Mouse (Mus musculus) neural tube, embryonic 11.5 days (tissue): ENCODE data around the gene Piwil4. TPM values are rescaled to one million over a fixed set of nuclear protein-coding genes. Genes with fewer than 3 reads are reported as not detected.

ENCODE experiments used
- ATAC-seq: fragments of 200-750 bp; cut with Nextera tagmentation; 2 replicates; pipeline ENCODE4 v1.8.0; 2017; ENCODE audit warnings: moderate number of reproducible peaks, mild to moderate bottlenecking, moderate TSS enrichment, moderate library complexity; ENCODE audit not compliant: insufficient read depth, low FRiP score, low TSS enrichment
- DNase-seq: peaks from one replicate; pipeline ENCODE4 v3.0.0-alpha.2; 2015; ENCODE audit warnings: low spot score
- H3K27ac ChIP-seq: fragments of 300-500 bp; sonication (generic); 2 replicates; pipeline ENCODE4 v1.5.1; 2014; ENCODE audit warnings: low read depth, mild to moderate bottlenecking, low read length
- H3K27me3 ChIP-seq: fragments of 300-500 bp; sonication (generic); 2 replicates; pipeline ENCODE4 v1.6.1; 2014; ENCODE audit warnings: mild to moderate bottlenecking, low read length, mixed read lengths; ENCODE audit not compliant: control insufficient read depth, insufficient read depth
- H3K36me3 ChIP-seq: fragments of 300-500 bp; sonication (generic); 2 replicates; pipeline ENCODE4 v1.6.1; 2014; ENCODE audit warnings: mild to moderate bottlenecking, low read length, moderate library complexity, mixed read lengths; ENCODE audit not compliant: control insufficient read depth, insufficient read depth
- H3K4me1 ChIP-seq: fragments of 300-500 bp; sonication (generic); 2 replicates; pipeline ENCODE4 v1.6.1; 2014; ENCODE audit warnings: low read length, mixed read lengths; ENCODE audit not compliant: control insufficient read depth, insufficient read depth
- H3K4me2 ChIP-seq: fragments of 300-500 bp; sonication (generic); 2 replicates; pipeline ENCODE4 v1.6.1; 2014; ENCODE audit warnings: low read depth, mild to moderate bottlenecking, moderate library complexity
- H3K4me3 ChIP-seq: fragments of 300-500 bp; sonication (generic); 2 replicates; pipeline ENCODE4 v1.5.1; 2014; ENCODE audit warnings: low read depth, low read length
- H3K9ac ChIP-seq: fragments of 300-500 bp; sonication (generic); 2 replicates; pipeline ENCODE4 v1.6.1; 2014; ENCODE audit warnings: mild to moderate bottlenecking, low read length
- H3K9me3 ChIP-seq: fragments of 300-500 bp; sonication (generic); 2 replicates; pipeline ENCODE4 v1.6.1; 2016; ENCODE audit warnings: low read length; ENCODE audit not compliant: control insufficient read depth
- WGBS: fragments of 180-500 bp; shearing (Covaris S2); extraction: QIAGEN DNeasy Blood & Tissue Kit; methylation state at CpG from one replicate; pipeline ENCODE4 v1.1.7; 2014; 5-methylcytosine and 5-hydroxymethylcytosine counted together
- polyA plus RNA-seq: library from polyadenylated mRNA; unstranded; fragments of >200 nt; fragmentation: Nextera tagmentation; extraction: Ambion mirVana; gene quantifications from 2 replicates; pipeline ENCODE4 v1.2.1, GENCODE M21; 2014

Piwil4 gene
- polyA plus RNA-seq, 1 experiment from 2014 or later, result 0.85 TPM

GRCm38 (mm10) chr9:14666071-14666470 is 74.5 kb downstream of the Piwil4 start:
- H3K9ac ChIP-seq, result no peak overlapping the region
- H3K4me1 ChIP-seq, result no peaks in the 10 kb centered on the region
- 82% methylated on average over 3 of the region's 3 CpGs for WGBS
- H3K36me3 ChIP-seq, result no peaks in the 10 kb centered on the region
- H3K4me2 ChIP-seq, result no peak overlapping the region
- H3K27me3 ChIP-seq, result no peaks in the 10 kb centered on the region
- H3K4me3 ChIP-seq, result no peak overlapping the region
- no peak overlapping the region for H3K27ac ChIP-seq
- no peaks in the 10 kb centered on the region for H3K9me3 ChIP-seq
- ATAC-seq, result no peak
- no peak for DNase-seq

DNA sequence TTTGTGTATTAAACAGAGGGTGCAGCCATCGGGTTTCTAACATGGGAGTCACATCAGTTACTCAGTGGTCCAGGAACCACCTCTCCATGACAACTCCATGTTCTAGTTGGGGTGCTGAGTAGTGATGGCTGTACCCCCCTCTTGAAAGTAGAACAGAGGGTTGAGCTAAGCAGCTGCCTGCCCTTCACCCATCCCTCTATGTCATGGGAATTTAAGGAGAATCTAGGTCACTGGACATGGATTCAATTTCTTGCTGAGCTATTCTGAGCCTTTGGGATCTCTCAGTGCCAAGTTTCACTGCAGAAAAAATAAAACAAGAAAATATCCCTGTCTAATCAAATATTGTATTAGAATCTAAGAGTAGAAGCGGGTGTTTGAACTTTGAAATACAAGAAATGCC is 76.9 kb downstream of the Piwil4 start:
- no peak for DNase-seq
- Histone ChIP-seq H3K4me2 (no peak overlapping the region), H3K4me1 (no peaks in the 10 kb centered on the region), H3K9ac (no peak overlapping the region), H3K27ac (no peak overlapping the region), H3K27me3 (no peaks in the 10 kb centered on the region), H3K9me3 (no peaks in the 10 kb centered on the region), H3K36me3 (no peaks in the 10 kb centered on the region), H3K4me3 (no peak overlapping the region)
- ATAC-seq, result no peak
- 91% methylated on average over 2 of the region's 2 CpGs for WGBS

DNA sequence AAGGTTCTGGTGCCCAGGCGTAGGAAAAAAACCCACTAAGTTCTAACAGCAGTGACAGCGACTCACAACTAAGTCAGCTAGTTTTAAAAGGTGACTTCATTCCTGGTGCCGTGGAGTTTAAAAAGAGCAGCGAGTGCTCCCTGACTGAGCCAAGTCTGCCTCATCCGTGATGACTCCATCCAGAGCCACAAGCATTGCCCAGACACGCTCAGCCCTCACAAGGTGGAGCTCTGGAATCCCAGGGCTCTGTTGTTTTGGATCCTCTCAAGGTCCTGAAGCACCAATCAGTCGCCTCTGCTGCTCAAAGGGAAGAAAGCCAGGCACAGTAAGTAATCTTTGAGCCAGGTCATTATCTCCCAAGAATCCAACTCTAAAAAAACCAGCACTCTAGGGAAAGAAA is 77.7 kb downstream of the Piwil4 start:
- Histone ChIP-seq H3K9ac (no peak overlapping the region), H3K4me3 (no peak overlapping the region), H3K9me3 (no peaks in the 10 kb centered on the region), H3K4me1 (no peaks in the 10 kb centered on the region), H3K27me3 (no peaks in the 10 kb centered on the region), H3K36me3 (no peaks in the 10 kb centered on the region), H3K27ac (no peak overlapping the region), H3K4me2 (no peak overlapping the region)
- ATAC-seq (no peak), DNase-seq (no peak)
- 72% methylated on average over 7 of the region's 7 CpGs for WGBS

- Histone ChIP-seq H3K4me2 (no peak overlapping the region), H3K27ac (no peak overlapping the region), H3K9ac (no peak overlapping the region), H3K4me3 (no peak overlapping the region), H3K4me1 (no peaks in the 10 kb centered on the region), H3K27me3 (no peaks in the 10 kb centered on the region), H3K9me3 (no peaks in the 10 kb centered on the region), H3K36me3 (no peaks in the 10 kb centered on the region)
- ATAC-seq (no peak), DNase-seq (no peak)
- WGBS, result 91% methylated on average over 9 of the region's 9 CpGs
Observed at GRCm38 (mm10) chr9:14662138-14662537, 78.4 kb downstream of the Piwil4 start.

- Histone ChIP-seq H3K27me3 (no peaks in the 10 kb centered on the region), H3K4me2 (no peak overlapping the region), H3K4me1 (no peaks in the 10 kb centered on the region), H3K9ac (no peak overlapping the region), H3K36me3 (no peaks in the 10 kb centered on the region), H3K27ac (no peak overlapping the region), H3K9me3 (no peaks in the 10 kb centered on the region), H3K4me3 (no peak overlapping the region)
- 43% methylated on average over 2 of the region's 2 CpGs for WGBS
- DNase-seq (no peak), ATAC-seq (no peak)
Observed at GRCm38 (mm10) chr9:14657926-14658325, 82.6 kb downstream of the Piwil4 start.

DNA sequence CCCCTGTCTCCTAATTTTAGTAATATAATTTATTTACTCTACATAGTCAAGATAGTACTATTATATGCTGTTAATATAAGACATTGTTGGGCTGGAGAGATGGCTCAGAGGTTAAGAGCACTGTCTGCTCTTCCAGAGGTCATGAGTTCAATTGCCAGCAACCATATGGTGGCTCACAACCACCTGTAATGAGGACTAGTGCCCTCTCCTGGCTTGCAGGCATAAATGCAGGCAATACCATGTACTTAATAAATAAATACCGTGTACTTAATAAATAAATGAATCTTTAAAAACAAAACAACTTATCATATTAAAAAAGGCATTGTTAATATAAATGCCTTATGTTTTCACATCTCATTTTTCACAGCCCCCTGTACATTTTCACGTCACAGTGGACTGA is 86.5 kb downstream of the Piwil4 start:
- 80% methylated on average over 2 of the region's 2 CpGs for WGBS
- no peaks in the 10 kb centered on the region for H3K36me3 ChIP-seq

GRCm38 (mm10) chr9:14652761-14653160 is 87.8 kb downstream of the Piwil4 start:
- no peak overlapping the region for H3K27ac ChIP-seq
- H3K4me2 ChIP-seq, result no peak overlapping the region
- ATAC-seq (no peak), DNase-seq (no peak)
- WGBS, result 85% methylated on average over 1 of the region's 1 CpGs
- no peaks in the 10 kb centered on the region for H3K9me3 ChIP-seq
- no peaks in the 10 kb centered on the region for H3K36me3 ChIP-seq
- no peaks in the 10 kb centered on the region for H3K4me1 ChIP-seq
- H3K4me3 ChIP-seq, result no peak overlapping the region
- H3K9ac ChIP-seq, result no peak overlapping the region
- H3K27me3 ChIP-seq, result no peaks in the 10 kb centered on the region

More for the DNA sequence above, 86.5 kb downstream of the Piwil4 start:
- H3K4me3 ChIP-seq, result no peak overlapping the region
- H3K4me1 ChIP-seq, result no peaks in the 10 kb centered on the region
- no peak overlapping the region for H3K27ac ChIP-seq
- no peaks in the 10 kb centered on the region for H3K27me3 ChIP-seq
- ATAC-seq (no peak), DNase-seq (no peak)
- H3K9ac ChIP-seq, result no peak overlapping the region
- no peaks in the 10 kb centered on the region for H3K9me3 ChIP-seq
- H3K4me2 ChIP-seq, result no peak overlapping the region

DNA sequence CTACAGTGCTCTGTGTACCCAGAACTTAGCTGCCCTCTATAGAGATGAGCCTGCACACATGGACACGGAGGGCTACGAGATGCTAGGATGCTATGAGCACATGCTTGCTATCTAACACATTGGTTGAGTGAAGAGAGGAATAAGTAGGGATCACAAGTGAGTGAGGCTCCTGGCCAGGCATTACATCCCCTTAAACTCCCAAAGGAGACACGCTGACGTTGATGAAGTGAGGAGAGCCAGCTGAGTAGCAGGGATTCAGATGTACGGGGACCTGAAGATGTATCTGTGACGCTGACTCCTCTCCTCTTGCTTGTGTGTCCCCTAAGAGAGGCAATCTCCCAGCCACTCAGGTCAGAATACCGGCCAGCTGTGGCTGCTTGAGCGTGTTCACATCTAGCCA is 92.7 kb downstream of the Piwil4 start:
- Histone ChIP-seq H3K36me3 (no peaks in the 10 kb centered on the region), H3K4me2 (no peak overlapping the region), H3K4me3 (no peak overlapping the region), H3K27me3 (no peaks in the 10 kb centered on the region), H3K9ac (no peak overlapping the region), H3K4me1 (peaks cover 6% of the 10 kb centered on the region; the same call in 1 of the 2 replicates), H3K27ac (no peak overlapping the region), H3K9me3 (no peaks in the 10 kb centered on the region)
- ATAC-seq (no peak), DNase-seq (no peak)
- WGBS, result 81% methylated on average over 8 of the region's 8 CpGs

GRCm38 (mm10) chr9:14646641-14647040 is 93.9 kb downstream of the Piwil4 start:
- no peak overlapping the region for H3K9ac ChIP-seq
- 95% methylated on average over 1 of the region's 1 CpGs for WGBS
- no peaks in the 10 kb centered on the region for H3K27me3 ChIP-seq

More at GRCm38 (mm10) chr9:14646641-14647040, 93.9 kb downstream of the Piwil4 start:
- ATAC-seq (no peak), DNase-seq (no peak)
- Histone ChIP-seq H3K4me1 (peaks cover 6% of the 10 kb centered on the region; the same call in 1 of the 2 replicates), H3K4me3 (no peak overlapping the region), H3K36me3 (no peaks in the 10 kb centered on the region), H3K27ac (no peak overlapping the region), H3K9me3 (no peaks in the 10 kb centered on the region), H3K4me2 (no peak overlapping the region)
